Mouse (Mus musculus): ENCODE results near the gene Fras1. TPM values are rescaled to one million over a fixed set of nuclear protein-coding genes. Genes with fewer than 3 reads are reported as not detected.

Fras1 gene
- polyA plus RNA-seq, 1 experiment from 2014 or later = 10.8 TPM

DNA sequence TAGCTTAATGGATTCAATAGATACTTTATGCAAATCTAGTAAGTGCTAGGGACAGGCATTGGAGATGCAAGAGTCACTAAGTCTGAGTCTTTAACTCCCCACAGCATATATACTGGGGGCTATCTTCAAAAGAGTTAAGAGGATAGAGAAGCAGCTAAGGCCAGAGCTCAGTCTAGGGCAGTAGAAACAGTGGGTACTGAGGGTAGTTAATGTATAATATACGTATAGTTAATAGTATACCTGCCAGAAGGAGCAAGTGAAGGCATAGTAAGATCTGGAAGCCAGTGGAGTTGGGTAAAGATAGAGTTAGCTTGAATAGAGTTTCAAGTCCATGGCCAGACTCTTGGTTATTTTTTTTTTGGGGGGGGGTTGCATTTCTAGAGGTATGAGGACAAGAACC lies 128.6 kb downstream of the Fras1 start:
- no peak overlapping the region for H3K27ac ChIP-seq

DNA sequence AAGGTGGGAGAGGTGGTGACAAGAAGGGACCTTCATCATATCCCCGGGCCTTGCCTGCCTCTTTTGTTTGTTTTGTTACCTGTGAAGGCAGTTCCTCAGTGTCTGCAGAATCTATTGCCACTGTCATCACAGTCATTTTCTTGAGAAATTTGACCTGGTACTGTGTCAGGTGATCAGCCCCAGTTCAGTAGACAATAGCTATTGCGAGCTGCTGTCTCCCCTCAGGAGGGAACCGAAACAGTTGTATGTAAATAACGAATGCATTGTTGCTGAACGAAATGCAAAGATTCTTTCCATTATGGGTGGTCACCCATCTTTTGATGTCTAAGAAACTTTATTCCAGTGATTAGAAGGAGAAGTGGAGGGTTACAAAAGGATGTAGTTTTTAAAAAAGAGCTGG lies 137.2 kb downstream of the Fras1 start:
- Histone ChIP-seq H3K4me1 (0 out of 2 replicates have a peak, but pooled peaks cover 3% of the 10 kb centered on the region), H3K36me3 (replicated peaks) (no peaks in the 10 kb centered on the region), H3K9ac (no peak overlapping the region), H3K9me3 (no peaks in the 10 kb centered on the region), H3K27me3 (no peaks in the 10 kb centered on the region), H3K4me3 (replicated peaks) (no peak overlapping the region), H3K4me2 (no peak overlapping the region), H3K27ac (no peak overlapping the region)
- whole genome bisulfite sequencing = 81% methylated on average over 5 of the region's 5 CpGs
- no peak for ATAC-seq (ENCODE audit: low FRiP score)

More for the DNA sequence above, 128.6 kb downstream of the Fras1 start:
- Histone ChIP-seq H3K36me3 (replicated peaks) (no peaks in the 10 kb centered on the region), H3K9ac (no peak overlapping the region), H3K4me1 (no peaks in the 10 kb centered on the region), H3K4me2 (no peak overlapping the region), H3K27me3 (no peaks in the 10 kb centered on the region), H3K4me3 (replicated peaks) (no peak overlapping the region), H3K9me3 (no peaks in the 10 kb centered on the region)
- no peak for ATAC-seq (ENCODE audit: low FRiP score)
- 92% methylated on average over 1 of the region's 1 CpGs for WGBS

DNA sequence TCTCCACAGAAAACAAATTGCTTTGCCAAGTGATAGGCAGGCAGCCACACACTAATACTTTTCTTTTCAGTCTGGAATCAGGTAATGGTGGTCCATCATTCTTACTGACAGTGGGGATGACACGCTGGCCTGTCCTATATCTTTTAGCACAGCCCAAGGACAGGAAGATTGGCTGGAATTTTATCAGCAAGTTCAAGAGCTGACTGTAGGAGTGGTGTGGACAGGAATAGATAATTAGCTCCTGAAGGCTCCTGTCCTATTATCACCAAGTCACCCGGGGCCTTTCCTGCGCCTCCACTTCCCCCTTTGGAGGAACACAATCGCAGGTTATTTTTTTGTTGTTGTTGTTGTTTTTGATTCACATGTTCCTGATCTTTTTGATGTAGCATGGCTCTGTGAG lies 139.6 kb downstream of the Fras1 start:
- no peaks in the 10 kb centered on the region for H3K36me3 ChIP-seq (replicated peaks)
- H3K9ac ChIP-seq = no peak overlapping the region
- no peaks in the 10 kb centered on the region for H3K9me3 ChIP-seq
- H3K27ac ChIP-seq = no peak overlapping the region
- 90% methylated on average over 4 of the region's 4 CpGs for WGBS
- no peaks in the 10 kb centered on the region for H3K27me3 ChIP-seq
- H3K4me1 ChIP-seq = 0 out of 2 replicates have a peak, but pooled peaks cover 3% of the 10 kb centered on the region
- no peak overlapping the region for H3K4me2 ChIP-seq
- no peak overlapping the region for H3K4me3 ChIP-seq (replicated peaks)
- 0 out of 2 replicates have a peak, but pooled peaks have one; percentile 30 for ATAC-seq (ENCODE audit: low FRiP score)

DNA sequence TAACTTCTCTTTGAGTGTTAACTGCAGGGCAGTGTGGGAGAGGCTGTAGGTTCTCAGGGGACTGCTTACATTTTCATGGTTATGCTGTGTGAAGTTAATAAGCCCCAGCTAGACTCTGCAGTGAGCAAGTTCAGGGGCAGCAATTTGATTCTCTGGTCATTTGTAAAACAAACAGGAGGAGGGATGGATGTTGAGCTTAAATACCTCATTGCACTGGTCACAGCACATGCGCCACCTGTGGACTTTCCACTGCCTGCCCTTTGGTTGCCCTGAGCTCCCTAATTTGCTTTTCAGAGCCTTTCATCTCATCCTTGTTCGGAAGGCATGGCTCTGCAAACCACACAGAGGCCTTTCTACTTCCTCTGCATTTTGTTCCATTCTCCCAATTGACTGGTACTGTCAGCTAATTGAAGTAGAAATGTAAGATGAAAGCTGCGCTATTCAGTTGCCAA lies 142.1 kb downstream of the Fras1 start:
- no peak overlapping the region for H3K4me2 ChIP-seq
- H3K36me3 ChIP-seq (replicated peaks) = no peaks in the 10 kb centered on the region
- 0 out of 2 replicates have a peak, but pooled peaks cover 3% of the 10 kb centered on the region for H3K4me1 ChIP-seq
- H3K27ac ChIP-seq = no peak overlapping the region
- 68% methylated on average over 3 of the region's 3 CpGs for WGBS
- H3K9me3 ChIP-seq = no peaks in the 10 kb centered on the region
- H3K27me3 ChIP-seq = no peaks in the 10 kb centered on the region
- no peak overlapping the region for H3K4me3 ChIP-seq (replicated peaks)
- no peak overlapping the region for H3K9ac ChIP-seq
- ATAC-seq (ENCODE audit: low FRiP score) = no peak

DNA sequence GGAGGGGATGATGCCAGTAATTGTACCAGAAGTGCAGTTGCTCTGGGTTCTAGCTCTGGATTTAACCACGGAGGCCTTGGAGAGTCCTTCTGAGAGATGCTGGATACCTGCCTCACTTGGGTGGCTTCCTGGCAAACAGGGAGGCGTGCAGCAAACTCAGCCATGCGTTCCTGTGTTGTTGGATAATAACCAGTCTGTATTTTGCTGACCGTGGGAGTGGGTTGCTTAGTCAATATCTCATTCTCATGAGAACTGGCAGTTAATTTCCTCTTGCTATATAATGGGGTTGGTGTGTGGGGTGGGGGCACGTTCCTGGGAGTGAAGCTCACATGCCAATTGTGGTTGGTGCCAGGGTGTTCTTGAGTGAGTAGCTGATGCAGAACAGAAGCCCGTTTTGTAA lies 142.6 kb downstream of the Fras1 start:
- no peak overlapping the region for H3K4me3 ChIP-seq (replicated peaks)
- 0 out of 2 replicates have a peak, but pooled peaks cover 3% of the 10 kb centered on the region for H3K4me1 ChIP-seq
- no peaks in the 10 kb centered on the region for H3K27me3 ChIP-seq
- H3K4me2 ChIP-seq = no peak overlapping the region
- no peaks in the 10 kb centered on the region for H3K36me3 ChIP-seq (replicated peaks)
- no peak overlapping the region for H3K9ac ChIP-seq
- H3K9me3 ChIP-seq = no peaks in the 10 kb centered on the region
- no peak for ATAC-seq (ENCODE audit: low FRiP score)
- H3K27ac ChIP-seq = no peak overlapping the region
- 79% methylated on average over 6 of the region's 6 CpGs for WGBS

DNA sequence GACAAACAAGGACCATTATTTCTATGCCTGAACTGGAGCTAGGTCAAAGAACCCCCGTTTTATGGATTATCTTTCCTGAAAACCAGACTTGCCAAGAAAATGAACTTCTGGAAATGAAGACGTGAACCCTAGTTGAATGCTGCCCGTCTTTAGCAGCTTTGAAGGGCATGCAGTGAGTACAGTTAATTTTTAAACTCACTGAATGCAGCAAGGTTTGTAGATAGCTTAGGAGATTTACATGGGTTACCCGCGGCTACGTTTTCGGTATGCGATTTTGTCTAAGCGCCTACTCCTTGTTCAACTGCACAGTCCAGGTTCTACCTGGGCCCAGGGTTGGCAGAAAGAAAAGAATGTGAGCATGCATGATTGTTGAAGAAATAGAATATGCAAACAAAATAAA lies 147.8 kb downstream of the Fras1 start:
- Histone ChIP-seq H3K4me3 (replicated peaks) (no peak overlapping the region), H3K4me2 (no peak overlapping the region), H3K36me3 (replicated peaks) (no peaks in the 10 kb centered on the region), H3K27me3 (no peaks in the 10 kb centered on the region), H3K9ac (no peak overlapping the region), H3K9me3 (no peaks in the 10 kb centered on the region), H3K27ac (no peak overlapping the region), H3K4me1 (no peaks in the 10 kb centered on the region)
- 88% methylated on average over 9 of the region's 9 CpGs for WGBS
- ATAC-seq (ENCODE audit: low FRiP score) = no peak

DNA sequence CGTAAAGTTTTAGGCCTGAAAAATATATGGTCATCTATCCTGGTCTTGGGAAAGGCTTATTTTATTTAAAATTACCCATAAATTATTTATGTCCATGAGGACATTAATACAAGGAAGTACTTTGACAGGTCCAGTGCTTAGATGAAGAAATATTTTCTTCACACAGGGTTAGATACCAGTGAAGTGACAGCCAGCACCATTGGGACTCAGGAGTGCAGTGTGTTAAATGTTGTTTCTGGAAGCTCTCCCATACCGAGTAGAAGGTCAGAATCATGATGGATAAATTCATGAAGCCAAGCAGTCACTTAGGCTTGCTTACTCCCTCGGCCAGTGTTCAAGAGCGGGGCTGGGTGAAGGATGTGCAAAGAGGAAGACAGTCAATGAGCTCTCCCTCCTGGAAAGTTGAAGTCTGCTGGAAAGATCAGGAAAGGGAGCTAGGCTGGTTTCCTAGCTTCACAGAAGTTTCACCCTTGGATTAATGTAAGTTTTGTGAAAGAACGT lies 149.2 kb downstream of the Fras1 start:
- ATAC-seq (ENCODE audit: low FRiP score) = no peak
- H3K9ac ChIP-seq = no peak overlapping the region
- no peak overlapping the region for H3K4me2 ChIP-seq
- 92% methylated on average over 5 of the region's 5 CpGs for WGBS
- H3K9me3 ChIP-seq = no peaks in the 10 kb centered on the region
- H3K4me3 ChIP-seq (replicated peaks) = no peak overlapping the region
- no peaks in the 10 kb centered on the region for H3K27me3 ChIP-seq
- H3K4me1 ChIP-seq = no peaks in the 10 kb centered on the region
- no peaks in the 10 kb centered on the region for H3K36me3 ChIP-seq (replicated peaks)
- H3K27ac ChIP-seq = no peak overlapping the region

DNA sequence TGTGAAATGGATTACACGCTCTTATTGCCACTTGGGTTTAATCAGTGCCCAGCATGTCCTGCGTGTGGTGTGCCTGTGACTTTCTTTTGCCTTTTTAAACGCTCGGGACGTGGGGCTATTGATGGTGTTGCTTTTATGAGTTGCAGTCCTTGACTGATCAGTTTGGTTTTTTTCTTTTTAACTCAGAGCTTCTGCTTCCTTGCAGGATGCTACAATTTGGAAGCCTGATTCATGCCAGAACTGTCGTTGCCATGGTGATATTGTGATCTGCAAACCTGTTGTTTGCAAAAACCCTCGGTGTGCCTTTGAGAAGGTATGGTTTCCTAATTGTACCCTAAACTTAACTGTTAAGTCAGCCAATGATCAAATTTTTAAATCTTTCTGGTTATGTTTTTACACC lies 154.5 kb downstream of the Fras1 start:
- no peak for ATAC-seq (ENCODE audit: low FRiP score)
- WGBS = 72% methylated on average over 7 of the region's 7 CpGs

DNA sequence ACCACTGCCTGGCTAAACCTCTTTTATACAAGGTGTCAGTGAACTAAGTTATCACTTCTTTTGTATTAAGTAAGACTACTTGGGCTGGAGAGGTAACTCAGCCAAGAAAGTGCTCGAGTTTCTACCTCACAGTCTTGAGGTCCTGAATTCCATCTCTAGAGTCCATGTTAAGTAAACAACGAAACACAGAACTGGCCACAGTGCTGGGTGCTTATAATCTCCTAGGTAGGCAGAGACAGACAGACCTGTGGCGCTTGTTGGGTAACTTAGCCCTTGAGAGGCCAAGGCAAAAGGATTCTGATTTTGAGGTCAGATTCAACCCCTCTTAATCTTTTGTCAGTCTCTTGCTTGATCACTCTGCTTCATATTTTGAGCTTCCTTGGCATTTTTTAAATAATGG lies 156.8 kb downstream of the Fras1 start:
- H3K4me2 ChIP-seq = no peak overlapping the region
- no peak for ATAC-seq (ENCODE audit: low FRiP score)
- H3K4me1 ChIP-seq = no peaks in the 10 kb centered on the region
- H3K27me3 ChIP-seq = no peaks in the 10 kb centered on the region
- H3K36me3 ChIP-seq (replicated peaks) = no peaks in the 10 kb centered on the region
- WGBS = 83% methylated on average over 3 of the region's 3 CpGs
- H3K27ac ChIP-seq = no peak overlapping the region
- H3K4me3 ChIP-seq (replicated peaks) = no peak overlapping the region
- H3K9me3 ChIP-seq = no peaks in the 10 kb centered on the region
- H3K9ac ChIP-seq = no peak overlapping the region

More for the DNA sequence above, 154.5 kb downstream of the Fras1 start:
- Histone ChIP-seq H3K36me3 (replicated peaks) (no peaks in the 10 kb centered on the region), H3K9me3 (no peaks in the 10 kb centered on the region), H3K4me2 (no peak overlapping the region), H3K27me3 (no peaks in the 10 kb centered on the region), H3K4me1 (no peaks in the 10 kb centered on the region), H3K4me3 (replicated peaks) (no peak overlapping the region), H3K27ac (no peak overlapping the region), H3K9ac (no peak overlapping the region)

DNA sequence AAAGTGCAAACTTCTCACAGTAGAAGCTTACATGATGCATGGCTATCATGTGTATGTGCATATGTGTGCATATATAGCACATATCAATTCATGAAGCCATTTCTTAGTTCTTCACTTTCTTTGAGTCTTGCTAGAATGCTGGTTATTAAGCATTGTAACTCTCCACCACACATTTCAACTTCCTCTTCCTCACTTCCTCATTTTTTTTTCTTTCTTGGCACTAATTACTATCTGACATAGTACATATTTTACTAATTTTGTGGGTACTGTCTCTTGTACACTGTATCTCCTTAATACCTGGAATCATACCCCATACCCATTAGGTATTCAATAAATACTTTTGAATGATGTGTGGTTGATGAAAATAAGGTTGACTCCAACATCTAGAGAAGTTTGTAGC lies 158.2 kb downstream of the Fras1 start:
- Histone ChIP-seq H3K4me3 (replicated peaks) (no peak overlapping the region), H3K27ac (no peak overlapping the region), H3K27me3 (no peaks in the 10 kb centered on the region), H3K9ac (no peak overlapping the region), H3K4me2 (no peak overlapping the region), H3K36me3 (replicated peaks) (no peaks in the 10 kb centered on the region), H3K9me3 (no peaks in the 10 kb centered on the region), H3K4me1 (no peaks in the 10 kb centered on the region)
- ATAC-seq (ENCODE audit: low FRiP score) = no peak

DNA sequence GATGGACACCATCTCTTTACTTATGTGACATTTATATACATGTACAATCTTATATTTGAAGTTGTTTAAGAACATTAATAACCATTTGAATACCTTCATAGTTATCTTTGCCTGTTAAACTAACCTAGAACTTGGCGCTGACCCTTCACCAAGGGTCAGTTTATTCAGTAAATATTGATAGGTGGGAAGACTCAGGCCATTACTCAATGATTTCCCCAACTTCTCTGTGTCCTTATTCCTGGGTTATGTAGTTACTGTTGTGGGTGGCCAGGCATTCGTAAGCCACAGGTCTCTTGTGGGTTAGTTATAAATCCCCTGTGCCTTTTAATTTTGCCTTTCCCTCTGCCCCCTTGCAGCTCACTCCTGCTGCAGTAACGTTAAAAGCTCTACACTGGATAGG lies 162.8 kb downstream of the Fras1 start:
- Histone ChIP-seq H3K4me3 (replicated peaks) (no peak overlapping the region), H3K36me3 (replicated peaks) (no peaks in the 10 kb centered on the region), H3K27me3 (no peaks in the 10 kb centered on the region), H3K9ac (no peak overlapping the region), H3K4me2 (no peak overlapping the region), H3K4me1 (no peaks in the 10 kb centered on the region), H3K9me3 (no peaks in the 10 kb centered on the region), H3K27ac (no peak overlapping the region)
- WGBS = 86% methylated on average over 3 of the region's 3 CpGs
- ATAC-seq (ENCODE audit: low FRiP score) = no peak

DNA sequence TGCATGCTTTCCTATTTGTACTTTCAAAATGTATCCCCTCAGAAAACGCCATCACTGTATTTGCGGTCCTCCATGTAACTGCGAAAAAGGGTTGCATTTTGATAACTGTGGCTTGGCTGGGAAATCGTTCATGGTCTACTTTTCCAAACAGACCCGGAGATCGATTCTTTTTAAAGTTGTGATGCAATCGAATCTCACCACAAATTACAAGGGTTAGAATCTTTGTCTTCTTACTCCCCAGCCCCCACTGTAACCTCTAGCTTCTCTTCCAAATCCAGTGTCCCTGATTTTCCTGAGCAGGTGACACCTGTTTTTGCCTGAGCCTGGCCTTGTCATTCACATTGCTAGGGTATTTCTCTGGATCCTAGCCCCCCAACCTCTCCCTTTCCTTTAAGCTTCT lies 163.2 kb downstream of the Fras1 start:
- Histone ChIP-seq H3K27me3 (no peaks in the 10 kb centered on the region), H3K27ac (no peak overlapping the region), H3K36me3 (replicated peaks) (no peaks in the 10 kb centered on the region), H3K4me1 (no peaks in the 10 kb centered on the region), H3K4me3 (replicated peaks) (no peak overlapping the region), H3K9me3 (no peaks in the 10 kb centered on the region), H3K9ac (no peak overlapping the region), H3K4me2 (no peak overlapping the region)
- no peak for ATAC-seq (ENCODE audit: low FRiP score)
- 94% methylated on average over 7 of the region's 7 CpGs for WGBS

DNA sequence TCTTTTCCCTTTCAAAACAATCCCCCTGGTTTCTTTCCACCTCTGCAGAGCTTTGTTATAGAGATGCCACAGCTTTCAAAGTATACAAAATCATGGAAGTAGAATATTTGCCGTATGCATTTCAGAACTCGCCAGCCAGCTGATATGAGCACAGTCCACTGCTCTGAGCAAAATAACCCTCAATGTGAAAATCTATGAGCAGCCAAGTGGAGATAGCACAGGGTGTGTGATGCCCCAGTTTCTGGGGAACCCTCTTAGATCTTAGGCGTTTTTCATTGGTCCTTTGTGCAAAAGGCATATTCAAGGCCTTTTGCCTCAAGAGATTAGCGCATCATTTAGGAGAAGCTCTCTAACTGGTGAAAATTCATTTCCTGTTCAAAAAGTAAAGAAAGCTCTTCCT lies 170.4 kb downstream of the Fras1 start:
- Histone ChIP-seq H3K27ac (no peak overlapping the region), H3K9ac (no peak overlapping the region), H3K9me3 (no peaks in the 10 kb centered on the region), H3K36me3 (replicated peaks) (no peaks in the 10 kb centered on the region), H3K4me2 (no peak overlapping the region), H3K27me3 (no peaks in the 10 kb centered on the region), H3K4me1 (no peaks in the 10 kb centered on the region), H3K4me3 (replicated peaks) (no peak overlapping the region)
- no peak for ATAC-seq (ENCODE audit: low FRiP score)
- WGBS = 91% methylated on average over 4 of the region's 4 CpGs

Data from forebrain, embryonic 12.5 days (tissue).